Mouse (Mus musculus) neural tube, embryonic 11.5 days (tissue): ENCODE measurements around the gene Ostm1. TPM values are rescaled to one million over a fixed set of nuclear protein-coding genes. Genes with fewer than 3 reads are reported as not detected.

Source experiments
- ATAC-seq: fragments of 200-750 bp; cut with Nextera tagmentation; 2 replicates; pipeline ENCODE4 v1.8.0; 2017; ENCODE audit warnings: moderate number of reproducible peaks, mild to moderate bottlenecking, moderate TSS enrichment, moderate library complexity; ENCODE audit not compliant: insufficient read depth, low FRiP score, low TSS enrichment
- DNase-seq: peaks from one replicate; pipeline ENCODE4 v3.0.0-alpha.2; 2015; ENCODE audit warnings: low spot score
- H3K27ac ChIP-seq: fragments of 300-500 bp; sonication (generic); 2 replicates; pipeline ENCODE4 v1.5.1; 2014; ENCODE audit warnings: low read depth, mild to moderate bottlenecking, low read length
- H3K27me3 ChIP-seq: fragments of 300-500 bp; sonication (generic); 2 replicates; pipeline ENCODE4 v1.6.1; 2014; ENCODE audit warnings: mild to moderate bottlenecking, low read length, mixed read lengths; ENCODE audit not compliant: control insufficient read depth, insufficient read depth
- H3K36me3 ChIP-seq: fragments of 300-500 bp; sonication (generic); 2 replicates; pipeline ENCODE4 v1.6.1; 2014; ENCODE audit warnings: mild to moderate bottlenecking, low read length, moderate library complexity, mixed read lengths; ENCODE audit not compliant: control insufficient read depth, insufficient read depth
- H3K4me1 ChIP-seq: fragments of 300-500 bp; sonication (generic); 2 replicates; pipeline ENCODE4 v1.6.1; 2014; ENCODE audit warnings: low read length, mixed read lengths; ENCODE audit not compliant: control insufficient read depth, insufficient read depth
- H3K4me2 ChIP-seq: fragments of 300-500 bp; sonication (generic); 2 replicates; pipeline ENCODE4 v1.6.1; 2014; ENCODE audit warnings: low read depth, mild to moderate bottlenecking, moderate library complexity
- H3K4me3 ChIP-seq: fragments of 300-500 bp; sonication (generic); 2 replicates; pipeline ENCODE4 v1.5.1; 2014; ENCODE audit warnings: low read depth, low read length
- H3K9ac ChIP-seq: fragments of 300-500 bp; sonication (generic); 2 replicates; pipeline ENCODE4 v1.6.1; 2014; ENCODE audit warnings: mild to moderate bottlenecking, low read length
- H3K9me3 ChIP-seq: fragments of 300-500 bp; sonication (generic); 2 replicates; pipeline ENCODE4 v1.6.1; 2016; ENCODE audit warnings: low read length; ENCODE audit not compliant: control insufficient read depth
- WGBS: fragments of 180-500 bp; shearing (Covaris S2); extraction: QIAGEN DNeasy Blood & Tissue Kit; methylation state at CpG from one replicate; pipeline ENCODE4 v1.1.7; 2014; 5-methylcytosine and 5-hydroxymethylcytosine counted together
- polyA plus RNA-seq: library from polyadenylated mRNA; unstranded; fragments of >200 nt; fragmentation: Nextera tagmentation; extraction: Ambion mirVana; gene quantifications from 2 replicates; pipeline ENCODE4 v1.2.1, GENCODE M21; 2014

Ostm1 gene
- 16.8 and 19.5 TPM in 2 replicates for polyA plus RNA-seq

DNA sequence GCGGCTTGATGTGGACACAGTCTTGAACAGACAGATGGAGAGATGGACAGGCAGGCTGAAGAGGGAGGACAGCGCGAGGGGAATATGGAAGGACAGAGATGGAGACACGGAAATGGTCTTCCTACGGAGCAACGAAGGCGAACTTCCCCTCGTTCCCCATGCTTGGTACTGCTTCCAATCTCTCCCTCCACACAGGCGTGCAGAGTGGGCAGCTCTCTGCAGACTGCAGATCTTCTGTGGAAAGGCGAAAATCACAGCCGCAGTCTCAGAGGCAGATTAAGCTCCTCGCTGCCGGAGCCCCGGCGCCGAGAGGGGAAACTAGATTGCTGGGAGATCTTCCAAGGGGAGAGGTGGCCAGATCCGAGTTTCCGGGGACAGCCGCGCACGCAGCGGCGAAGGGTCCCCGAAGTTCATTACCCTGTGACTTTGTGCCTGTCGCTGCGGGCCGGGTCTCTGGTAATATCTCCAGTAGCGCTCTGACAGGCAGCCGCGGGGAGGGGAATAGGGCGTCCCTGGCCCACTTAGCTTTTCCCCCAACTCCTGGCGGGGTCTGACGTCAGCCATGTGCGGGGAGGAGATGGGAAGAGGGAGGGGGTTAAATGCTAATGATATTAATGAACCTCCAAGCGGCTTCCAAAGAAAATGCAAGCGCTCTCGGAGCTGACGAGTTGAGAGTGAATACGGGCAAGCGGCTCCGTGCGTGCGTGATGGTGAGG is at the start of gene Ostm1, which contains the start of gene Nr2e1:
TSS of gene Ostm1 (plus strand) at position 666 of the 716 bp plus-strand sequence.
TSS of gene Nr2e1 (minus strand) at position 476 of the 716 bp plus-strand sequence.
- under 1% methylated on average over 43 of the region's 43 CpGs for WGBS
- Histone ChIP-seq H3K9ac (no peak within 1 kb of the TSS), H3K4me2 (peak within 1 kb of the TSS; percentile 35), H3K36me3 (no peaks in the 10 kb centered on the region), H3K27ac (no peak within 1 kb of the TSS), H3K4me1 (peaks cover 11% of the 10 kb centered on the region), H3K27me3 (peaks cover 99% of the 10 kb centered on the region), H3K9me3 (peaks cover 2% of the 10 kb centered on the region; the same call in 1 of the 2 replicates), H3K4me3 (peak within 1 kb of the TSS; percentile 7; the same call in 1 of the 2 replicates)
- DNase-seq (peak; percentile 68), ATAC-seq (no peak)

DNA sequence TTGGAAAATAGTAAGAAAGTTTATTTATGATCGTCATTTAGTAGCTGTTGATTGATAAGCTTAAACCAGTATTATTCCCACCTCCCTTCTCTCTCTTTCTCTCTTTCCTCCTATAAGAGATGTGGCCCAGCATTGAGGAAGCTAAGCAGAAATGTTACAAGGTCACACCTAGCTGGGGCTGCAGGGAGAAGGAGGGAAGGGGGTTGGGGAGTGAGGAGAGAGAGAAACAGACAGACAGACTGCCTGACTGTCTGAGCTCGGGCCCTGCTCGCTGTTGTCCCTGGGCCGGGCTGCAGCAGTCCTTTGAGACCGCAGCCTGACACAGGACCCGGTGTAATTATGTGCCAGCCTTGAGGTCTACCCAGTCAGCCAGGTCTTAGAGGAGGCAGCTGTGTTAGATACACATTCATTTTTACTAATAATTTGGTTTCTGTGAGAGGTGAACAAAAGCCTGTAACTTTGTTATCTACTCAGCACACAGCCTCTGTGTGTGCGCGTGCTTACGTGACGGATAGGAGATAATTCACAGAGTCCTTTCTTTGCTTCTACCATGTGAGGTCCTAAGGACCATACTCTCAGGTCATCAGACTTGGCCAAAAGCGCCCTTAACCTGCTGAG is 49.7 kb upstream of the Ostm1 start:
- Histone ChIP-seq H3K4me2 (no peak overlapping the region), H3K36me3 (no peaks in the 10 kb centered on the region), H3K27ac (no peak overlapping the region), H3K4me3 (no peak overlapping the region), H3K9ac (no peak overlapping the region), H3K4me1 (no peaks in the 10 kb centered on the region), H3K27me3 (no peaks in the 10 kb centered on the region), H3K9me3 (no peaks in the 10 kb centered on the region)
- 93% methylated on average over 11 of the region's 11 CpGs for WGBS
- no peak for DNase-seq
- no peak for ATAC-seq

DNA sequence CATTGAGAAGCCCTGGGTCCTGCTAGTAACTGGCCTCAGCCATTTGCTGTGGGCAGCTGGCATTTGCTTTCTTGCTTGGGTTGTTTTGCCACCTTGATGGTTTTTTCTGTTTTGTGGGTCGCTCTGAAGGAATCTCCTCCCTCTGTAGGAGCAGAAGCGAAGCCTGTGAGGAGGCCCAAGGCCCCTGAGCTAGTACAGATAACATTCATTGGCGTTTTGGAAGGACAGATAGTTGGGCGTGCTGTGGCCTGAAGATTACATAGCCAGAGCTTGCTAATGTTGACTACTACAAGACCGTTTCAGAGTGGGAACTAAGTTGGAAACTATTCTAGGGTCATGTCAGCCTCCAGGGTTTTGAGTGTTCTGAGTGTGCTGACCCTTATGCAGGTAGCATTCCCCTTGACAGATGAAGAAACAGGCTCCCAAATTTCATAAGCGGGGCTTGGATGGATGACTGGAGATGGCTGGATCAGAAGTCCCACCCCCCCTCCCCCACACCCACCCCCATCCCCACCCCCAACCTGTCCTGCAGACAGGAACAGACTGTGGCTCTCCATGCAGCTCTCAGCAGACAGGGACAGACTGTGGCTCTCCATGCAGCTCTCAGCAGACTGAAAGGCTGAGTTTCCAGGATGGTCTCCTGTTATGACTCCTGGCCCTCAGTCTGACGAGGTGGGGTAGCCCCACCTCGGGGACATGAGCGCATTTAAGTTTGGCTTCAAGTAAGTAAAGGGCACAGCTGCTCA is 45.9 kb upstream of the Ostm1 start:
- Histone ChIP-seq H3K9me3 (no peaks in the 10 kb centered on the region), H3K4me1 (no peaks in the 10 kb centered on the region), H3K4me3 (no peak overlapping the region), H3K27ac (no peak overlapping the region), H3K4me2 (no peak overlapping the region), H3K27me3 (no peaks in the 10 kb centered on the region), H3K36me3 (no peaks in the 10 kb centered on the region), H3K9ac (no peak overlapping the region)
- DNase-seq = no peak
- ATAC-seq = no peak
- WGBS = 90% methylated on average over 9 of the region's 9 CpGs

DNA sequence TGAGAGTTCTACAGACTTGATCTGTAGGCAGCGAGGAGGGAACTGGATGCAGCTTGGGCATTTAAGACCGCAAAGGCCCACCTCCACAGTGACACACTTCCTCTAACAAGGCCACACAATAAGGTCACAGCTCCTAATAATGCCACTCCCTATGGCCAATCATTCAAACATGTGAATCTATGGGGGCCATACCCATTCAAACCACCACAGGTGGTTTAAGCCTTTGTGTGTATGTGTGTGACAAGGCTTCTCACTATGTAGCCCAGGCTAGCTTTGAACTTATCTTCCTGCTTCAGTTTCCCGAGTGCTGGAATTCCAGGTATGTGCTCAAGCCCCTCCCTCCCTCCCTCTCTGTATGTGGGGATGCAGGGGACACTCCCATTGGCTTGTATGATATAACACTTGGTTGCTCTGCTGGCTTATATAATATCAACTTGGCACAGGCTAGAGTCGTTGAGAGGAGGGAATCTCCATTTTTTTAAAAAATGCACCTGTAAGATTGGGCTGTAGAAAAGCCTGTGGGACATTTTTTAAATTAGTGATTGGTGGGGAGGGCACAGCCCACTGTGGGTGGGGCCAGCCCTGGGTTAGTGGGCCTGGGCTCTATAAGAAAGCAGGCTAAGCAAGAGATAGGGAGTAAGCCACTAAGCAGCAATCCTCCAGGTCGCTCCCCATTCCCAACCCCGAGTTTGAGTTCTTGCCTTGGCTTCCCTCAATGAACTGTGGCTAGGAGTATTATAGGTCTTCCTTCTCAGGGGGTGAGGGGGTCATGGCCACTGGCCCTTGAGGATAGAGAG is 37.7 kb upstream of the Ostm1 start:
- Histone ChIP-seq H3K4me1 (no peaks in the 10 kb centered on the region), H3K36me3 (no peaks in the 10 kb centered on the region), H3K4me2 (no peak overlapping the region), H3K27ac (no peak overlapping the region), H3K9ac (no peak overlapping the region), H3K4me3 (no peak overlapping the region), H3K27me3 (no peaks in the 10 kb centered on the region), H3K9me3 (no peaks in the 10 kb centered on the region)
- ATAC-seq = no peak
- WGBS = 75% methylated on average over 6 of the region's 6 CpGs
- no peak for DNase-seq

DNA sequence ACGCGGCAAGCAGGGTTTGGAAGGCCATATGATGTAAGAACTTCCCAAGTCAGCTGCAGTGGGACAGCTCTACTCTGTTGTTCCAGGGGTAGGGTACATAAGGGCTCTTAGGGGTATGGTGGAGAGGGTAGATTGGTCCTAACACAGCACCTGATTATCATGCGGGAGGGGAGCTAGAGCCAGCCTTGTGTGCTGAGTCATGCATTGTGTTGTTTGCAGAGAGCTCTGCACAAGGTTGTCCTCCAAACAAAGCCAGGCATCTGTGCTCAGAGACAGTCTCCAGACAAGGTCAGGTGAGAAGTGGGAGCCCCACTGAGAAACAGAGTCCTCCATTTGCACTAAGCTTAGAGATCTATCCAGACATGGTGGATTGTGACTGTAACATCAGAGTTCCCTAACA is 37.1 kb upstream of the Ostm1 start:
- DNase-seq = no peak
- no peaks in the 10 kb centered on the region for H3K27me3 ChIP-seq
- H3K4me3 ChIP-seq = no peak overlapping the region
- no peak overlapping the region for H3K27ac ChIP-seq
- H3K9ac ChIP-seq = no peak overlapping the region
- no peak for ATAC-seq
- H3K4me1 ChIP-seq = no peaks in the 10 kb centered on the region
- no peak overlapping the region for H3K4me2 ChIP-seq
- 94% methylated on average over 3 of the region's 3 CpGs for WGBS
- H3K36me3 ChIP-seq = no peaks in the 10 kb centered on the region
- no peaks in the 10 kb centered on the region for H3K9me3 ChIP-seq

DNA sequence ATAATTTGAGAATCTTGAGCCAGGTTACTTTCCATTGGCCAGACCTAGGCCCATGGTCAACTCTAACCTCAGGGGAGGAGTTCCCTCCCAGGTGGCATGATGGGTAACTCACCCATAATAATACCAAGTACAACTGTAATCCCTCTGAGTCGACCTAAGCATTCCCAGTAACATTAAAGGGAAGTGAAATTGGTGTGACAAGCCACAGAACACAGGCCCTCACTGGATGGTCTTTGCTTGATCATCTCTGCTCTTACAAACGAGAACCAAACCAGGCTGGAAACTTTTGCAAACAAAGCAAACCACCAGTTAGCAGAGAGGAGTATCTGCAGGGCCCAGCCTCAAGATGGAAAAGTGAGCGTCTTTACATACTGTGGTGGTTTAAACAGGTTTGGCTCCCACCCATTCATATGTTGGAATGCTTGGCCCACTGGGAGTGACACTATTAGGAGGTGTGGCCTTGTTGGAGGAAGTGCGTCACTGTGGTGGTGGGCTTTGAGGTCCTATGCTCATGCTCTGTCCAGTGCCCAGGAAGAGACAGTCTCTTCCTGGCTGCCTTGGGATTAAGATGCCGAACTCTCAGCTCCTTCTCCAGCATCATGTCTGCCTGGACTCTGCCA is 23.9 kb upstream of the Ostm1 start:
- no peak overlapping the region for H3K27ac ChIP-seq
- 75% methylated on average over 5 of the region's 5 CpGs for WGBS

DNA sequence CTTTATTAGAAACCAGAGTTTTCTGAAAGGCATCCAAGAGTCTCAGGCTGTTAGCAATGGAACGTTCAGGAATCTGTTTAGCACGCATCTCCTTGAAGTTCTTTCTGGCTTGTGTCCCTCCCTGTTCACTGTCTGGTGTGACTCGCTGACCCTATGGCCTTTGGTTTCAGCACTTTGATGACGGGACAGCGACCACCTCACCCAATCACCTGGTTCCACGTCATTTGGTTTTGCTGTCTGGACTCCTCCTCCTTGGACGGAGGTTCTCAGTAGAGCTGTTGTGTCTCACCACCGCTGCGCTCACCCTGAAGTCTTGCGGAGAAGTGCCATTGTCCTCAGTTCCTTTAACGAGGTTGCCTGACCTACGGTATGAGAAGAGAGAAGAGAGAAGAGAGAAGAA is 21.4 kb upstream of the Ostm1 start:
- 1% methylated on average over 12 of the region's 12 CpGs for WGBS
- no peak overlapping the region for H3K27ac ChIP-seq
- H3K36me3 ChIP-seq = no peaks in the 10 kb centered on the region
- no peak overlapping the region for H3K4me3 ChIP-seq
- peaks cover 26% of the 10 kb centered on the region for H3K27me3 ChIP-seq
- H3K9ac ChIP-seq = no peak overlapping the region
- H3K4me1 ChIP-seq = no peaks in the 10 kb centered on the region
- H3K9me3 ChIP-seq = no peaks in the 10 kb centered on the region
- ATAC-seq (no peak), DNase-seq (peak; percentile 56)
- H3K4me2 ChIP-seq = no peak overlapping the region

More for the DNA sequence above, 23.9 kb upstream of the Ostm1 start:
- no peak overlapping the region for H3K4me3 ChIP-seq
- H3K4me2 ChIP-seq = no peak overlapping the region
- H3K9ac ChIP-seq = no peak overlapping the region
- ATAC-seq (no peak), DNase-seq (no peak)
- no peaks in the 10 kb centered on the region for H3K9me3 ChIP-seq
- H3K27me3 ChIP-seq = peaks cover 5% of the 10 kb centered on the region
- H3K36me3 ChIP-seq = no peaks in the 10 kb centered on the region
- no peaks in the 10 kb centered on the region for H3K4me1 ChIP-seq

DNA sequence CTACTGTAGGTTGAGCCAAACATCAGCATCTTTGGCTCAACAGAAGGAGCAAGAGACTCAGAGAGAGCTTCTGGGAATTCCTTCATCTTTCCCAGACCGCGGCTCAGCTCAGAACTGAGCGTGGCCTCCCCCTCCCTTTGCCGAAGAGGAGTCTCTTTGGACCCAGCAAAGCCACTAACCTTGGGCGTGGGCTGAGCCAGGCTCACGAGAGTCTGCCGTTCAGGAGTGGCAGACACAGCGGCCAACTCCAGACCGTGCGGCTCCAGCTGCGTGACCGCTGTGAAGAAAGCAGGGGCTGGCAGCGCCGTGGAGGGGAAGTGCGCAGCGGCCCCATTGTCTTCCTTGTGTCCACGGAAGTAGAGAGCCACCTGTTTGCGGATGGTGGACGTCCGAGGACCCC is 11.1 kb upstream of the Ostm1 start:
- no peak for DNase-seq
- H3K4me1 ChIP-seq = no peaks in the 10 kb centered on the region
- H3K4me3 ChIP-seq = no peak overlapping the region
- under 1% methylated on average over 20 of the region's 20 CpGs for WGBS
- no peak; the same call in 1 of the 2 replicates for ATAC-seq
- H3K36me3 ChIP-seq = no peaks in the 10 kb centered on the region
- no peak overlapping the region for H3K27ac ChIP-seq
- H3K4me2 ChIP-seq = peak overlapping the region; percentile 22; the same call in 1 of the 2 replicates
- H3K27me3 ChIP-seq = peaks cover 94% of the 10 kb centered on the region
- no peaks in the 10 kb centered on the region for H3K9me3 ChIP-seq
- no peak overlapping the region for H3K9ac ChIP-seq
